Mouse (Mus musculus) neural tube, embryonic 10.5 days (tissue): Measurements from ENCODE around the gene Mov10l1.

Experiments
- DNase-seq: peaks from one replicate; pipeline ENCODE4 v3.0.0-alpha.2; 2017; ENCODE audit warnings: low spot score; ENCODE audit errors: extremely low spot score

The Mov10l1 gene

GRCm38 (mm10) chr15:89074613-89075477 lies 92.1 kb downstream of the Mov10l1 start, which contains the start of gene Trabd:
TSS of gene Trabd (plus strand) at chr15:89075124.
- no peak for DNase-seq

DNA sequence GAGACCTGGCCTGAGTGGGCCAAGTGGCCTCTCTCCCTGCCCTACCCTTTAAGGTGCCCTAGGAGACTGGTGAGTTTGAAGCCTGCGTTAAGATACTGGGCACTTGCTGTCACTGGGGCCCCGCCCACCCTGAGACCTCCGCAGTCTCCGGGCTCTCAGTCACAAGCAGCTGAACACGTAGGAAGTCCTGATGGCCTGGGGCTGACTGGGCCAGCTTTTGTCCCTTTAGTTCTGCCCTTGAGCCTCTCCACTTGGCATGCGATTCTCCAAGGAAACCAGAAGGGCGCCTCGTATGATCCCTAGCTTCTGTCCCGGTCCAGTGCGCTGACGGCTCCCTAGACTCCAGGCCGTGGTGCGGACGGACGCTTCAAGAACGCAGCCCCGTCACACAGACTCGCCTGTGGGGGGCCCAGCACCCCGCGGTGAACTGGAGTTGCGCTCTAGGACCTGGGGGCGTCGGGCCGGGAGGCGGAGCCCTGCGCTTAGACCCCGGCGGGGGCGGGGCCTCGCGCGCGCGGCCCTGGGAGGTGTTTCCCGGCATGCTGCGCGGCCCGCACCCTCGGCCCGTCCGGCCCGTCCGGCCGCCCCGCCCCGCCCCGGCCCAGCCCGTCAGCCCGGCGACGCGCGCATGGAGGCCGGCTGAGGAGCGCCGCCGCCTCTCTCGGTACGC lies 92.9 kb downstream of the Mov10l1 start:
- peak; percentile 89 for DNase-seq

GRCm38 (mm10) chr15:89076156-89076731 lies 93.5 kb downstream of the Mov10l1 start:
- peak; percentile 74 for DNase-seq

DNA sequence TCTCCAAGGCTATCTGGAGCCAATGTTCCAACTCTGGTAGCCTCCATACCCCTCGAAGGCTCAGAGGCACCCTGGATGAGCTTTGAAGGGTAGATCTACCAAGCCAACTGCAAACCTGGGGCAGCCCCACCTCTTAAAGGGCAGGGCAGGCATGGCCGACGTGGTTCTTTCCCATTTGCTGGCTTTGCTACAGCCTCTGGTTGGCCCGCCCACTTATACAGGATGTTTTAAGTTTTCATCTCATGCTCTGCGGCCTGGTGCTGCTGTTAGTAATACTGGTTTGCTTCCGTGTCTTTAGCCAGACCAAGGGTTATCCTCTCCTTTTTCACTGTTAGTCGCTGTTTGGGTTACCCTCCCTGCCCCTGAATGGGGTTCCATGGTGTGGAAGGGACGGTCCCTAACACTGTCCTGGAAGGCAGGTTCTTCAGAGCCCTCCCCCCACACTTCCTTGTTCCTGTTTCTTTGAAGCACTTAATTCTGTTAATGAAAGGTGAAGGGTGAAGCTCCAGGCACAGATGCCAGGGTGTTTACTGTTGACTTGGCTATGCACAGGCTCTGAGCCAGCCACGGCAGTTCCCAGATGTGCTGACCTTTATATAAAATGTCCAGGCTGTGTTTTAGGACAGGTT lies 95.6 kb downstream of the Mov10l1 start:
- DNase-seq: no peak

DNA sequence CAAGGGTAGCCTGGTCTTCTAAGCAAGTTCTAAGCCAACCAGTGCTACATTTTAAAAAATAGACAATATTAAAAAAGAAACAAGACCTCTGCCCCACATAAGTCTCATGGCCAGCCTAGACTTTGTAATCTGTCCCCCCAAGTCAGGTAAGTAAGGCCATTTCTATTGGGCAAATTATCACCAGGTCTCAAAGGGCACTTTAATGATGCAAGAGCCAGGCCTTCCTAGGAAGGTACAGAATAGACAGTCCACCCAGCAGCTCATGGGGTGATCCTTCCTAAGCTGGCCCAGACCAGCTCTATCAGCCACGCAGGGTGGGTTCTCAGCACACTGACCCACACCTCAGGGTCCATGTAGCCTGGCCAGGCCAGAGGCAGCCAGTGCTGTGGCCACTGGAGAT lies 101.2 kb downstream of the Mov10l1 start:
- no peak for DNase-seq

- DNase-seq: no peak
These were observed 102.1 kb downstream of the Mov10l1 start for GRCm38 (mm10) chr15:89084826-89085225.

DNA sequence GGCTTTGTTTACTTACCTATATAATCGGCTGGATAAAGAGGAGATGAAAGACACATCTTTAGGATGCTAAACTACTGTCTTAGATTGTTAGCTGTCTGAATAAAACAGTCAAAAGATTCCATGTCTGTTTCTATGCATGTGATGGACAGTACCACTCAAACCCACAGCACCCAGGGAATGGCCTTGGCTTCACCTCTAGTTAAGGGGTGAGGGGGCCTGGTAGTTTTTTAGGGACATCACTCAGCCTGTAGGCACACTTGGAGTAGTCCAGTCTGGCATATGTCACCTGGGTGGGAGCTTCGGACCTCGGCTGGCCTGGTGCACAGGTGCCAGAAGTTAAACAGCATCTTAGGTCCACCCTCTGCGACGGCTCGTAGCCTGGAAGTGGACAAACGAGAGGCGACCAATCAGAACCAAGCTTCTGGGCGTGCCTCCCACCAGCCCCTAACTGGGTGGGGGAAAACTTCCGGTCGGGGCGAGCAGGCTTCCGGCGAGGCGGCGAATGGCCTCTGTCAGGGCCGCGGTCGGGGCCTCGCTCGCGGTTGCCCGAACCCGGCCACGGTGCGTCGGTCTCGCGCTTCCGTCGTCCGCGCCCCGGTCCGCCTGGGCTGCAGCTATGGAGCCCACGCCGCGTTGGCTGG lies 106.0 kb downstream of the Mov10l1 start, which contains the start of gene Selenoo:
Gene Selenoo, plus strand, starts transcription at position 478 of the 641 bp plus-strand sequence.
- peak; percentile 90 for DNase-seq

DNA sequence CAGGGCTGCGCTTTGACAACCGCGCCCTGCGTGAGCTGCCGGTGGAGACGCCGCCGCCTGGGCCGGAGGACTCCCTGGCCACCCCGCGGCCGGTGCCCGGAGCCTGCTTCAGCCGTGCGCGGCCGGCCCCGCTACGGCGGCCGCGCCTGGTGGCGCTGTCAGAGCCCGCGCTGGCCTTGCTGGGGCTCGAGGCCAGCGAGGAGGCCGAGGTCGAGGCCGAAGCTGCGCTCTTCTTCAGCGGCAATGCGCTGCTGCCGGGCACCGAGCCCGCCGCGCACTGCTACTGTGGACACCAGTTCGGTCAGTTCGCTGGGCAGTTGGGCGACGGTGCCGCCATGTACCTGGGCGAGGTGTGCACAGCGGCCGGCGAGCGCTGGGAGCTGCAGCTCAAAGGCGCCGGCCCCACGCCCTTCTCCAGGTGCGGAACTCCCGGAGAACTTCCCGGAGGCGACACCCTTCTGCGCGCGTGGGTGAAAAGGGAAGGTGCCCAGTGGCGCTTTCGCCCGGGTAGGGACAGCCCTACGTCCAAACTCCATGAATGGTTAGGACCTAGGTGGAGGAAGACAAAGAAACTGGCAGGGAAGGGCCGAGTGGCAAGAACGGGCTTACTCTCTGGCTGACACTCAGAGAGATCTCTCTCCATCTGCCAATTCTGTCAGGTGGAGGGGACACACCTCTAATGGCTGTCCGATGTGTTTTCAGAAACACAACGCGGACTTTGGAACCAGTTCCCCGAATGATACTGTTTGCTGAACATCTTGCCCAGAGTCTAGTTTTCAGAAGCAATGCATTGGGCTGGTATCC lies 106.7 kb downstream of the Mov10l1 start:
- DNase-seq: no peak

DNA sequence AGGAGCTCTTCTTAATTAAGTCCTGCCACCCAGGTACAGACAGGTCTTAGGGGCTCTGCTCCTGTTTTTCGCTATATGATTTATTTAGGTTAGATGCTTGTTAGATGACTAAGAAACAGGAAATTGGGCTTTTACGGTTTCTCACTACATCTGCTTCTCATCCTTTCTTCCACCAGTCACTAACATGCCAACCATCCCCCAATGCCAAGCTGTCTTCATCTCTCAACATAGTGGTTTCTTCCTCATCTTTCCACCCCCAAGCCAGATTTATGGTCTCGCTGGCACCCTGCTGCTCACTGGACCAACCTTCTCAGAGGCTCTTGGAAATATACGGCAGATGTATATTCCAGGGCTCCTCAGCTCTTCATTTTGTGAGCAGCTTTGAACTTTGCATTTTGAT lies 108.0 kb downstream of the Mov10l1 start:
- no peak for DNase-seq

GRCm38 (mm10) chr15:89092181-89092580 lies 109.5 kb downstream of the Mov10l1 start:
- DNase-seq: no peak

- DNase-seq: no peak
These were observed 114.7 kb downstream of the Mov10l1 start for GRCm38 (mm10) chr15:89097450-89097849.

DNA sequence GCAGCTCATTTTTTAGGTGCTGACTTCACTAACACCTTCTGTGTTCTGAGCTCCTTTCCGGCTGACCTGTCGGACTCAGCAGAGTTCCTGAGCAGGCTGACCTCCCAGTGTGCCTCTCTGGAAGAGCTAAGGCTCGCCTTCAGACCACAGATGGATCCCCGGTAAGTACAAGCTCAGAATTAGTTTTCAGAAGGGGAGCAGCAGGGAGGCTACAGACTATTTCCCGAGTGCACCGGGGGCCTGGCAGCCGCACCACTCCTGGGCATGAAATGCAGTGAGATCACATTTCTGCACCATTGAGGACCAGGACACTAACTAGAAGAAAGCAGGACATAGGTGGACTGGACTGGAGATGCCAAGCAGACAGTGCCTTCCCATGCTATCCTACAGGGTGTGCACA lies 115.9 kb downstream of the Mov10l1 start:
- DNase-seq: no peak

DNA sequence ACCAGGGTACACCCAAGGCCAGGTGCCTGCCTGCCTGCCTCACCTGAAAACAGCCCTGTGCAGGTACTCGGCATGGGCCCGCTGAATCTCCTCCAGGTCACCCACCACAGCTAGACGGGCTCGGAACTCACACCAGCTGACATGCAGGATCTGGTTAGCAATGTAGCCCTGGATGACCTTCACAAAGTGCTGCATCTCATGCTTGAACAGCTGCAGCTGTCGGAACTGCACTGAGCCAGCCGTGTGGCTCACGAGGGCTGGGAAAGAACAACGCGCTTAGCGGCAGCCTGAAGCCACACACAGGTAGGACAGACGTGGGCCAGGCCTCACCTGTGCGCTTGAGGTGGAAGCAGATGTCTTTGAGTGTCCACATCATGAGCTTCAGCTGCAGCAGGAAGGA lies 118.1 kb downstream of the Mov10l1 start:
- no peak for DNase-seq

DNA sequence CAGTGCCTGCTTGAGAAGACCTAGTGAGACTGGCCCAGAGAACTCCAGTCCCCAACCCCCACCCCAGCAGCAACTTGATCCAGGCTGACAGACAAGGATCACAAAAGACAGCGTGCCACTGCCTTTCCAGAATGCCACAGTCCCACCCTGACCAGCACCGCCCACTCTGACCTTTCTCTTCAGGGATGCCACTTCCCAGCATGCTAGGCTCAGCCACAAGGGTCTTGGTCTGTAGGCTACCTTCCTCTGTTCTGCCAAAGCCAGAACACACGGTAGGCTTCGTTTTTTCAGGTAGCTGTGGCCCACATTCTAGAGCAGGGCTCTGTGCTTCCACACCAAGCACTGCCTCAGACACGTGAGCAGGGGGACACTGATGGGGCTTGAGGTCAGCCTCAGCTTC lies 119.9 kb downstream of the Mov10l1 start:
- DNase-seq: no peak

GRCm38 (mm10) chr15:89103921-89104320 lies 121.2 kb downstream of the Mov10l1 start:
- DNase-seq: no peak

- DNase-seq: no peak
These were observed 121.7 kb downstream of the Mov10l1 start for GRCm38 (mm10) chr15:89104425-89104824.
